20 mouse cellular contexts compared by ENCODE assay signal in the genomic region with DNA sequence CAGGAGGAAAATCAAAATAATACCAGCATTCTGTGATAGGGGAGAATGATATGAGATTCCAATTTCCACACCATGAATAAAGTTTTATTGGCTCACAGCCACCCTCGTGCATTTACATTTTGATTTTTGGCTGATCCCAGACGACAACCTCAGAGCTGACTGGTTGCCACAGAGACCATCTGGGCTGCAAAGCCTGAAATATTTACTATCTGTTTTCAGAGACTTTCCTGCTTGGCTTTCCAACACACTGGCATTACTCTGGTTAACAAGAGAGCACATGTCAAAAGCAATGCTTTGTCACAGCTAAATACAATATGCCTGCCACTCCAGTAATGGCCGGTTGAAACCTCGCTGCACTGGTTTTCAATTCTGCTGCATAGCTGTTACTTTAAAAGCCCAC.
A peak's percentile ranks its signal among the peaks of the same experiment; 100 is the strongest.
DNase-seq lines count a peak whose midpoint lies in the region; ATAC-seq and TF ChIP-seq lines count a peak whose summit lies in the region.
"Had no signal": no experiment of that assay in that cellular context is flagged by ENCODE, and none has a peak within 500 bp of the region (broad histone marks: within the 10 kb centered on the region; RNA-seq: fewer than 3 reads in every experiment).

No protein-coding gene starts in this region.

- H3K27ac ChIP-seq in forebrain, embryonic 14.5 days (ENCODE audit: low read depth, low read length) = no peak overlapping the region
- no peak overlapping the region for H3K27ac ChIP-seq in forebrain, embryonic 10.5 days
- no peak overlapping the region for H3K27ac ChIP-seq in midbrain, embryonic 13.5 days
- no peak overlapping the region for H3K27ac ChIP-seq in midbrain, embryonic 10.5 days (replicated peaks)
- H3K27ac ChIP-seq in forebrain, embryonic 16.5 days (ENCODE audit: low read length) = no peak overlapping the region
- H3K27ac ChIP-seq in intestine, postnatal 0 days (ENCODE audit: low read depth, low read length) = no peak overlapping the region
- H3K27ac ChIP-seq: embryonic facial prominence, embryonic 12.5 days; hindbrain, embryonic 15.5 days had no signal

- no peaks in the 10 kb centered on the region for H3K9me3 ChIP-seq in forebrain, embryonic 14.5 days (replicated peaks; ENCODE audit: control insufficient read depth, low read length)
- H3K9me3 ChIP-seq in forebrain, embryonic 10.5 days = no peaks in the 10 kb centered on the region
- no peaks in the 10 kb centered on the region for H3K9me3 ChIP-seq in midbrain, embryonic 13.5 days
- H3K9me3 ChIP-seq in midbrain, embryonic 10.5 days (replicated peaks) = no peaks in the 10 kb centered on the region
- H3K9me3 ChIP-seq in forebrain, embryonic 16.5 days (ENCODE audit: control insufficient read depth, low read length) = no peaks in the 10 kb centered on the region
- no peaks in the 10 kb centered on the region for H3K9me3 ChIP-seq in intestine, postnatal 0 days (ENCODE audit: control insufficient read depth)
- H3K9me3 ChIP-seq: embryonic facial prominence, embryonic 12.5 days; hindbrain, embryonic 15.5 days had no signal

- H3K9ac ChIP-seq in forebrain, embryonic 14.5 days (ENCODE audit: low read length) = no peak overlapping the region
- no peak overlapping the region for H3K9ac ChIP-seq in midbrain, embryonic 13.5 days (replicated peaks)
- H3K9ac ChIP-seq in forebrain, embryonic 16.5 days (replicated peaks; ENCODE audit: low read depth, low read length) = no peak overlapping the region
- H3K9ac ChIP-seq in intestine, postnatal 0 days (ENCODE audit: low read depth, low read length) = no peak overlapping the region
- H3K9ac ChIP-seq: embryonic facial prominence, embryonic 12.5 days; hindbrain, embryonic 15.5 days had no signal

- peaks cover 4% of the 10 kb centered on the region for H3K4me1 ChIP-seq in forebrain, embryonic 14.5 days (ENCODE audit: control insufficient read depth, insufficient read depth, low read length)
- no peaks in the 10 kb centered on the region for H3K4me1 ChIP-seq in forebrain, embryonic 10.5 days
- peaks cover 7% of the 10 kb centered on the region for H3K4me1 ChIP-seq in midbrain, embryonic 13.5 days (replicated peaks)
- H3K4me1 ChIP-seq in midbrain, embryonic 10.5 days = 0 out of 2 replicates have a peak, but pooled peaks cover 11% of the 10 kb centered on the region
- H3K4me1 ChIP-seq in forebrain, embryonic 16.5 days (replicated peaks; ENCODE audit: control insufficient read depth, insufficient read depth, low read length) = peaks cover 11% of the 10 kb centered on the region
- no peaks in the 10 kb centered on the region for H3K4me1 ChIP-seq in intestine, postnatal 0 days (replicated peaks; ENCODE audit: control insufficient read depth, insufficient read depth, low read length)
- H3K4me1 ChIP-seq: embryonic facial prominence, embryonic 12.5 days had no signal

- peak; percentile 78 for DNase-seq in forebrain, embryonic 14.5 days (ENCODE audit: low spot score)
- DNase-seq in forebrain, embryonic 10.5 days (ENCODE audit: extremely low spot score, low spot score) = no peak
- DNase-seq in layer of hippocampus, adult 18-20 months (ENCODE audit: low spot score in 2 of 2) = peak; percentile 8 to 60
- DNase-seq in layer of hippocampus, adult 11-12 months (ENCODE audit: low spot score) = no peak
- DNase-seq in midbrain, embryonic 10.5 days (ENCODE audit: low spot score) = no peak
- DNase-seq: adrenal gland, postnatal 25 days; cerebellum, adult 18-20 months; gastrocnemius, postnatal 25 days; kidney, adult 11 months; lung, adult 18-20 months; right cerebral cortex, postnatal 14 days; spleen, adult 18-20 months; thymus, postnatal 36 days had no signal

- H3K27me3 ChIP-seq in forebrain, embryonic 14.5 days (replicated peaks; ENCODE audit: control insufficient read depth, insufficient read depth, low read length) = no peaks in the 10 kb centered on the region
- no peaks in the 10 kb centered on the region for H3K27me3 ChIP-seq in forebrain, embryonic 10.5 days (ENCODE audit: poor library complexity, severe bottlenecking)
- H3K27me3 ChIP-seq in midbrain, embryonic 13.5 days = no peaks in the 10 kb centered on the region
- H3K27me3 ChIP-seq in midbrain, embryonic 10.5 days (ENCODE audit: low read depth, poor library complexity, severe bottlenecking) = no peaks in the 10 kb centered on the region
- no peaks in the 10 kb centered on the region for H3K27me3 ChIP-seq in forebrain, embryonic 16.5 days (replicated peaks; ENCODE audit: control insufficient read depth, insufficient read depth, low read length)
- no peaks in the 10 kb centered on the region for H3K27me3 ChIP-seq in intestine, postnatal 0 days (replicated peaks; ENCODE audit: control insufficient read depth, insufficient read depth, low read length)
- H3K27me3 ChIP-seq: CH12.LX; embryonic facial prominence, embryonic 12.5 days; hindbrain, embryonic 15.5 days had no signal

- 43% methylated on average over 4 of the region's 4 CpGs for WGBS in forebrain, embryonic 14.5 days
- WGBS in forebrain, embryonic 10.5 days = 86% methylated on average over 4 of the region's 4 CpGs
- 45% methylated on average over 4 of the region's 4 CpGs for WGBS in midbrain, embryonic 13.5 days
- 86% methylated on average over 4 of the region's 4 CpGs for WGBS in midbrain, embryonic 10.5 days
- WGBS in forebrain, embryonic 16.5 days = 12% methylated on average over 4 of the region's 4 CpGs
- WGBS in intestine, postnatal 0 days = 57% methylated on average over 4 of the region's 4 CpGs

- no peak for TF ChIP-seq CTCF in intestine, postnatal 0 days (IDR thresholded peaks at IDR 0.05; ENCODE audit: low read depth)

- H3K36me3 ChIP-seq in forebrain, embryonic 14.5 days (ENCODE audit: control insufficient read depth, insufficient read depth, low read length) = no peaks in the 10 kb centered on the region
- H3K36me3 ChIP-seq in forebrain, embryonic 10.5 days (replicated peaks) = no peaks in the 10 kb centered on the region
- H3K36me3 ChIP-seq in midbrain, embryonic 13.5 days = no peaks in the 10 kb centered on the region
- no peaks in the 10 kb centered on the region for H3K36me3 ChIP-seq in midbrain, embryonic 10.5 days
- no peaks in the 10 kb centered on the region for H3K36me3 ChIP-seq in forebrain, embryonic 16.5 days (ENCODE audit: control insufficient read depth, insufficient read depth)
- H3K36me3 ChIP-seq in intestine, postnatal 0 days (ENCODE audit: control insufficient read depth, insufficient read depth) = no peaks in the 10 kb centered on the region
- H3K36me3 ChIP-seq: embryonic facial prominence, embryonic 12.5 days; hindbrain, embryonic 15.5 days had no signal

- H3K4me3 ChIP-seq in forebrain, embryonic 14.5 days (ENCODE audit: low read depth, low read length) = no peak overlapping the region
- H3K4me3 ChIP-seq in forebrain, embryonic 10.5 days = no peak overlapping the region
- H3K4me3 ChIP-seq in midbrain, embryonic 13.5 days (replicated peaks) = no peak overlapping the region
- no peak overlapping the region for H3K4me3 ChIP-seq in midbrain, embryonic 10.5 days
- no peak overlapping the region for H3K4me3 ChIP-seq in forebrain, embryonic 16.5 days (replicated peaks; ENCODE audit: low read length)
- no peak overlapping the region for H3K4me3 ChIP-seq in intestine, postnatal 0 days (ENCODE audit: low read depth, low read length)
- H3K4me3 ChIP-seq: embryonic facial prominence, embryonic 12.5 days; hindbrain, embryonic 15.5 days had no signal

- peak; percentile 60; the same call in 1 of the 2 replicates for ATAC-seq in forebrain, embryonic 14.5 days
- 0 out of 2 replicates have a peak, but pooled peaks have one; percentile 30 for ATAC-seq in midbrain, embryonic 13.5 days
- peak; percentile 77 for ATAC-seq in forebrain, embryonic 16.5 days
- no peak for ATAC-seq in intestine, postnatal 0 days

- H3K4me2 ChIP-seq in forebrain, embryonic 14.5 days (ENCODE audit: low read length) = no peak overlapping the region
- no peak overlapping the region for H3K4me2 ChIP-seq in midbrain, embryonic 13.5 days (replicated peaks)
- no peak overlapping the region for H3K4me2 ChIP-seq in forebrain, embryonic 16.5 days (ENCODE audit: low read length)
- H3K4me2 ChIP-seq in intestine, postnatal 0 days (replicated peaks; ENCODE audit: low read depth) = no peak overlapping the region
- H3K4me2 ChIP-seq: embryonic facial prominence, embryonic 12.5 days; hindbrain, embryonic 15.5 days; liver, embryonic 11.5 days had no signal

Comparison
In these comparisons a context has a peak if more than half of its experiments do, and no peak if none do; other contexts are left out.
1. DNase-seq: peak in forebrain, embryonic 14.5 days (single experiment) and layer of hippocampus, adult 18-20 months (2 of 2); none in forebrain, embryonic 10.5 days (single experiment), layer of hippocampus, adult 11-12 months (single experiment) and midbrain, embryonic 10.5 days (single experiment).